Mouse (Mus musculus) layer of hippocampus, postnatal 10 days (tissue): ENCODE data around the gene Mrps27. TPM values are rescaled to one million over a fixed set of nuclear protein-coding genes. Genes with fewer than 3 reads are reported as not detected.

ENCODE experiments used
- total RNA-seq, 2 experiments: library from RNA; stranded (reverse); gene quantifications; 2 replicates each; pipeline ENCODE4 v1.2.3; 2021

The Mrps27 gene
- total RNA-seq, 2 experiments from 2014 or later: 25.8 to 27.1 TPM

Other genes starting within 250 kb of the Mrps27 start
- 1 to 10 TPM; 6.2 to 6.7 TPM for gene Zfp366, start 160.0 kb upstream of the Mrps27 start, total RNA-seq
- 10 to 100 TPM; 29.8 to 31.1 TPM for gene Ptcd2, start 81 bp upstream of the Mrps27 start, total RNA-seq
- 1,000 to 10,000 TPM; 1,031 to 1,111 TPM for gene Map1b, start 171.8 kb downstream of the Mrps27 start, total RNA-seq